Mouse (Mus musculus) G1E (cell line): ENCODE measurements around the gene Hat1. TPM values are rescaled to one million over a fixed set of nuclear protein-coding genes. Genes with fewer than 3 reads are reported as not detected.

ENCODE experiments used
- ATAC-seq: 2 replicates; pipeline ENCODE4 v1.8.0; 2016; ENCODE audit warnings: mild to moderate bottlenecking; ENCODE audit not compliant: insufficient number of reproducible peaks, poor library complexity, low FRiP score, severe bottlenecking; ENCODE audit errors: extremely low read depth
- DNase-seq: peaks from one replicate; pipeline ENCODE4 v3.0.0; 2012; ENCODE audit warnings: low spot score
- H3K27me3 ChIP-seq: 2 replicates; pipeline ENCODE4 v1.6.1; 2012; ENCODE audit warnings: mild to moderate bottlenecking, low read length, inconsistent platforms; ENCODE audit not compliant: insufficient read depth
- H3K36me3 ChIP-seq: replicated peaks from 2 replicates; pipeline ENCODE3; 2012; ENCODE audit warnings: mild to moderate bottlenecking, inconsistent platforms
- H3K4me1 ChIP-seq: 2 replicates; pipeline ENCODE4 v1.6.1; 2012; ENCODE audit warnings: low read depth, low read length, inconsistent platforms, mixed read lengths; ENCODE audit not compliant: insufficient read depth
- H3K4me3 ChIP-seq: 2 replicates; pipeline ENCODE4 v1.5.1; 2012; ENCODE audit warnings: low read depth, mild to moderate bottlenecking, inconsistent platforms, low read length, moderate library complexity, mixed read lengths
- H3K9me3 ChIP-seq: replicated peaks from 2 replicates; pipeline ENCODE4 v1.6.1; 2012; ENCODE audit warnings: inconsistent platforms
- CTCF ChIP-seq: IDR thresholded peaks from 2 replicates; pipeline ENCODE4 v1.5.1; 2012; ENCODE audit warnings: low read depth, low read length, inconsistent platforms, mixed read lengths
- GATA1 ChIP-seq: IDR thresholded peaks from 2 replicates; pipeline ENCODE4 v1.6.1; 2012; ENCODE audit warnings: borderline replicate concordance, low read length, inconsistent platforms, mixed read lengths
- GATA2 ChIP-seq: IDR thresholded peaks from 2 replicates; pipeline ENCODE4 v1.6.1; 2012; ENCODE audit warnings: low read depth, low read length, inconsistent platforms, borderline replicate concordance
- POLR2AphosphoS5 ChIP-seq: IDR thresholded peaks from 2 replicates; pipeline ENCODE4 v1.6.1; 2012; ENCODE audit warnings: low read depth, low read length, inconsistent platforms; ENCODE audit not compliant: insufficient replicate concordance
- TAL1 ChIP-seq: conservative IDR thresholded peaks from 2 replicates; pipeline ENCODE4 v1.6.1; 2012; ENCODE audit warnings: low read depth, low read length, inconsistent platforms, mixed read lengths
- polyA plus RNA-seq: library from polyadenylated mRNA; stranded (reverse); fragments of >175 nt; gene quantifications from 2 replicates; pipeline ENCODE4 v1.2.3, GENCODE M21; 2012
- total RNA-seq, 2 experiments: library from RNA; stranded (forward) in 1 of 2; stranded (reverse) in 1 of 2; fragments of 200-1000 nt in 1 of 2; fragments of >200 nt in 1 of 2; fragmentation: Nextera tagmentation in 1 of 2; gene quantifications; 2 replicates each; pipeline ENCODE4 v1.2.3; 2014 to 2017

The Hat1 gene
- total RNA-seq (2014; fragmentation: Nextera tagmentation): 107 and 136 TPM in 2 replicates
- 260 and 297 TPM in 2 replicates for total RNA-seq (2017)
- polyA plus RNA-seq: 4.6 and 6.3 TPM in 2 replicates

DNA sequence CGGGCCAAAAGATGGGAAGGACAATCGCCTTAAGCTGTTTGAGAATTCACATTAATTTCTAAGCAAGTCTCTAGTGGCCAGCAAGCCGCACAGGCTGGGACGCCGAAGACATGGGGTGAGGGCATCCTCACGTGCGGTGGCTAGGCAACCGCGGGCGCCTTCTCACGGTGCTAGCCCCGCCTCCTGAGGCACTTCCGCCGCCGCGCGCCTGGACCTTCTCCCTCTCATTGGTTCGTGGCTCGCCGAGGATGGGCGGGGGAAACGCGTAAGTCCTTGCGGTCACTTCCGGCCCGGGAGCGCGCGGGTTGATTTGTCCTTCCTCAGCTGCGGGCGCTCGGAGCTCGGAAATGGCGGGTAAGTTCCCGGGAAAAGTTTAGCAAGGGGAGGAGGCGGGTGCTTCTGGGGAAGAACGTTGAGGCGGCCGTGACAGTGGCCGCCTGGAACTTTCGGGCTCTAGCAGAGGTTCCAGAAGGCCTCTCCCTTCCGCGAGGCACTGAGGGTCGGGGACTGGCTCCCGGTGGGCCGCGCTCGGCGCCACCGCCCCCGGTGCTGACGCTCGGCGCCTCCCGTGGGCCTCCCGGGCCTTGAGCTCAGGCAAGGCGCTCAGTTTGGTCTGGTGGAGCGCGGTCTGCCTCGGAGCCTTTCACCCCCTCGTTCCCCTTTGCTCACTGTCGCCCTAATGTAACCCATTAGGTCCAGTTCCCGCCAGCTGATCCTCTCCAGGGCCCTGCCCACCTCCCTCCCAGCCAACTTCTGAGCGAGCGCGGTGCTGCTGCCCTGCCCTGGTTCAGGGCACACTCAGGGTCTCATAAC, at the start of gene Hat1:
TSS of gene Hat1 (plus strand) at position 8 of the 813 bp plus-strand sequence.
- Histone ChIP-seq H3K4me3 (peak within 1 kb of the TSS; percentile 86), H3K27me3 (no peaks in the 10 kb centered on the region), H3K36me3 (peaks cover 30% of the 10 kb centered on the region), H3K4me1 (peaks cover 31% of the 10 kb centered on the region), H3K9me3 (no peaks in the 10 kb centered on the region)
- ATAC-seq (peak; percentile 98), DNase-seq (peak; percentile 93)
- no peak for TF ChIP-seq GATA2
- no peak for TF ChIP-seq CTCF
- TF ChIP-seq GATA1: no peak
- TF ChIP-seq TAL1: no peak
- TF ChIP-seq POLR2AphosphoS5: no peak

DNA sequence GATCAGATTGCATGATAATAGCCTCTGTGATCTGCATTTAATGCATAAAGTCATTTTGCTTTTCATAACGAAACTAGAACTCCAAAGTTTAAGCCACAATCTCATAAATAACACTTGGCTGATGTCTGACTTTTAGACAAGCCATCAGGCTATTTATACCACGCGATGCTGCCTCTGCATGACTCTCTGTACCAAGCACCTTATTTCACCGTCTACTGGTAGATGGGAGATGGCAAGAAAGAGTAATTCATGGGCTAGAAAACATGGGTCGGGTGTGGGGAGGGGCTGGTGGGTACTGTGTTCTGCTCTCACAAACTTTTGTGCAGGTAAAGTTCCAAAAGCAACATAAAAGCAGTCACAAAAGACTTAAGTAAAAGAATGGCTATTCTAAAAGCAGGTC, 48.6 kb upstream of the Hat1 start:
- ATAC-seq (no peak), DNase-seq (no peak)
- Histone ChIP-seq H3K9me3 (peaks cover 6% of the 10 kb centered on the region), H3K36me3 (peaks cover 48% of the 10 kb centered on the region), H3K4me3 (no peak overlapping the region), H3K27me3 (no peaks in the 10 kb centered on the region), H3K4me1 (peaks cover 39% of the 10 kb centered on the region)
- TF ChIP-seq GATA1: no peak
- no peak for TF ChIP-seq GATA2
- TF ChIP-seq TAL1: no peak
- no peak for TF ChIP-seq POLR2AphosphoS5
- TF ChIP-seq CTCF: no peak

DNA sequence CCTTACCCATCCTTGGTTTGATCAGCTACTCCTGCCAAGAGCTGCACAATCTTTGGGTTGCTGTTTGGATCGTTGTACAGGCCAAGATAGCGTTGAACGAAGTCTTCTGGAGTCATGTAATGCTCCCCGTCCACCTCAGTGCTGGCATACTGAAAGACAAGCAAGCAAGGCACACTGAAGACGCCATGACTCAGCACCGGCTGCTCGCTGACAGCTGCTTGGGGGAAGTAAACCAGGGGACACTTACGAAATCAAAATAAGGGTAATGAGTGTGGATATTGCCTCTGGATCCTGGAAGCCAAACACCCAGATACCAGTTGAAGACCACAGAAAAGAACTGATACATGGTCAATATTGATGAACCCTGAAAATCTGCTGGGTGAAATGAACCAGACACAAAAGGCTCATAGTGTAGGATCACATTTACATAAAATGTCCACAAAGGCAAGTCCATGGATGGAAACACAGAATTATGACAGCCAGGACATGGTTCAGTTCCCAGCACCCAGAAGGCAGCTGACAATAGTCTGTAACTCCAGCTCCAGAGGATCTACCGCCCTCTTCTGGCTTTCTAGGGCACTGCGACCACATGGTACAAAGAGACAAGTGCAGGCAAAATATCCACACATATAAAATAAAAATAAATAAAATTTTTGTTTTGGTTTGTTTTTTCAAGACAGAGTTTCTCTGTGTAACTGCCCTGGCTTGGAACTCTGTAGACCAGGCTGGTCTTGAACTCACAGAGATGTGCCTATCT, 44.7 kb upstream of the Hat1 start:
- Histone ChIP-seq H3K36me3 (peaks cover 64% of the 10 kb centered on the region), H3K4me1 (peaks cover 12% of the 10 kb centered on the region), H3K9me3 (peaks cover 6% of the 10 kb centered on the region), H3K27me3 (no peaks in the 10 kb centered on the region), H3K4me3 (no peak overlapping the region)
- ATAC-seq: no peak
- no peak for TF ChIP-seq GATA2
- TF ChIP-seq POLR2AphosphoS5: no peak
- TF ChIP-seq TAL1: no peak
- no peak; the same call in 1 of the 2 replicates for TF ChIP-seq CTCF
- TF ChIP-seq GATA1: no peak
- DNase-seq: no peak

DNA sequence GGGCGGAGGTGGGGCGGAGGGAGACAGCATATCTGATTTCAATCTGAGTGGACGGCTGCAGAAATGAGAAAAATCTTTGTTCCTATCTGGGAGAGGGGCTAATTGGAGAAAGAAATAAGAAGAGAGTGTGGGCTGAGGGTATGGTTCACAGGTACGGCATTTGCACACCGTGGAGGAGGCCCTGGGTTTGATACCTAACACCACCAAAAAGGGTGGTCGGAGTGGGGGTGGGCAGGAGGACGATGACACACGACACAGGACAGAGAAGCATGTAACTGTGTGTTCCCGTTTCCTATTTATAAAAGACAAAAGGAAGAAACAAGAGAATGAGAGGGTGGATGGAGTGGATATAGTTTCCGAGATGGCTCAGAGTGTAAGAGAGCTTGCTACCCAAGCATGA, 41.6 kb upstream of the Hat1 start:
- Histone ChIP-seq H3K4me1 (peaks cover 5% of the 10 kb centered on the region), H3K4me3 (no peak overlapping the region), H3K9me3 (peaks cover 6% of the 10 kb centered on the region), H3K36me3 (peaks cover 64% of the 10 kb centered on the region), H3K27me3 (no peaks in the 10 kb centered on the region)
- no peak for TF ChIP-seq GATA2
- no peak for TF ChIP-seq CTCF
- no peak for TF ChIP-seq GATA1
- TF ChIP-seq TAL1: no peak
- no peak for TF ChIP-seq POLR2AphosphoS5
- DNase-seq: no peak
- ATAC-seq: no peak

DNA sequence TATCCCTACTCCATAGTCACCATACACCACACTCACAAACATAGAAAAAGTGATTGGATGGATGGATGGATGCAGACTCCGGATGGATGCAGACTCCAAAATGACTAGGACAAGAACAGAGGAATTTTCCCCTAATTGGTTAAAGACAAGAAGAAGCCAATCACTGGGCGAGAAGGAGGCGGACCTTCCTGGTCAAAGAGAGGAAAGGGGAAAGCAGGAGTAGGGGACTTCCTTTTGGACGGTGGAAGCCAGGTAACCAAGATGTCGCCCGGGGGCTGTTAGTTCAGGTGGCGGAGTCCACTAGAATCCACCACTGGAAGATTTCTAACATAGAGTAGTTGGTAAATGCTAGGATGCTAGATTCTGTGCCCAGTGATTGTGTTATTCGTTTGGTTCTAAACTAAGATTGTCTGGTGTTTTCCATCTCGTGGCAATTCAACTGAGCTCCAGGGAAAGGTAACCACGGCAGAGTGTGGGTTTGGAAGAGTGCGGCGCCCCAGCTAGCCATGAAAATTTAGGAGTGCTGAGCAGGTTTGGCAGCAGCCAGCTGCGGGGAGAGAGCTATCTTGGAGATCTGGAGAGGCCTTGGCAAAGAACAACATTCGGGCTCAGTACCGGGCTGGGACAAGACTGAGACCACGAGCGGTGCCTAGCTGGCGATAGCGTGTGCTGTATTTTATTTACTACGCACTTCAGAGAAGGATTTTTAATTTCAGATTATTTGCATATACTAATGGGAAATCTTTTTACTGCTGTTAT, 40.8 kb upstream of the Hat1 start:
- DNase-seq (no peak), ATAC-seq (no peak)
- peaks cover 6% of the 10 kb centered on the region for H3K9me3 ChIP-seq
- peaks cover 5% of the 10 kb centered on the region for H3K4me1 ChIP-seq
- H3K4me3 ChIP-seq: no peak overlapping the region
- TF ChIP-seq POLR2AphosphoS5 (no peak), CTCF (no peak), TAL1 (no peak), GATA1 (no peak), GATA2 (no peak)
- H3K36me3 ChIP-seq: peaks cover 56% of the 10 kb centered on the region
- H3K27me3 ChIP-seq: no peaks in the 10 kb centered on the region

DNA sequence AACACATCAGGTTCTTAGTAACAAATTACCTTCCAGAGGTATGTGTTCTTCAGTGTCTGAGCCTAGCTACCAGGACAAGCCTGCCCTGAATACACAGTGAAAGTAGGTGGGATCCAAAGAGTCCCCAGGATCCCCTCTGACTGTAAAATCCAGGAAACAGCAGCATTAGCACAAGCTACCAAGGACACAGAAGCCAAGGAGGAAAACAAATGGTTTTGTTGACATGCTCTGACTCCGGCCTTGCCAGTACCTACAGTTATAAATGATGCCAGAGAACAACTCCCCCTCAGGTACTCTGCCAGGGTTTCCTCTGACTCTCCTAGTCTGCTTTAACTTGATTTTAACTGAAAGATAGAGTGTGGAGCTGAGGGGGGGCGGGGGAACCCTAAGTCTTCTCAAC, 39.2 kb upstream of the Hat1 start:
- H3K4me1 ChIP-seq: peaks cover 13% of the 10 kb centered on the region
- TF ChIP-seq TAL1 (no peak), CTCF (no peak), GATA1 (no peak), POLR2AphosphoS5 (no peak)
- peaks cover 57% of the 10 kb centered on the region for H3K36me3 ChIP-seq
- H3K4me3 ChIP-seq: no peak overlapping the region
- no peak for ATAC-seq
- no peaks in the 10 kb centered on the region for H3K9me3 ChIP-seq
- no peak for DNase-seq
- H3K27me3 ChIP-seq: no peaks in the 10 kb centered on the region
